Mouse (Mus musculus) CH12.LX (cell line): Measurements from ENCODE around the gene Otud1.

Experiments used
- CTCF ChIP-seq, 2 experiments: IDR thresholded peaks in 1 of 2; conservative IDR thresholded peaks in 1 of 2; 2 replicates each; pipeline ENCODE4 v1.5.1; 2011 to 2012; ENCODE audit warnings: low read depth in 2 of 2, low read length in 2 of 2, improper control_type of control experiment in 1 of 2, inconsistent platforms in 1 of 2, mild to moderate bottlenecking in 1 of 2, moderate library complexity in 1 of 2
- MAFK ChIP-seq: IDR thresholded peaks from 2 replicates; pipeline ENCODE4 v1.6.1; 2011; ENCODE audit warnings: low read length, improper control_type of control experiment; ENCODE audit not compliant: insufficient replicate concordance
- POLR2A ChIP-seq: IDR thresholded peaks from 2 replicates; pipeline ENCODE4 v1.6.1; 2011; ENCODE audit warnings: low read depth, mild to moderate bottlenecking, improper control_type of control experiment, low read length
- POLR2AphosphoS2 ChIP-seq: IDR thresholded peaks from 2 replicates; pipeline ENCODE4 v1.6.1; 2011; ENCODE audit warnings: low read depth, low read length, improper control_type of control experiment
- SIN3A ChIP-seq: IDR thresholded peaks from 2 replicates; pipeline ENCODE4 v1.6.1; 2012; ENCODE audit warnings: low read length, improper control_type of control experiment, inconsistent platforms
- ZC3H11A ChIP-seq: IDR thresholded peaks from 2 replicates; pipeline ENCODE4 v1.6.1; 2012; ENCODE audit warnings: low read depth, mild to moderate bottlenecking, inconsistent platforms, low read length, improper control_type of control experiment

GRCm38 (mm10) chr2:19660875-19661274, 3.3 kb downstream of the Otud1 start:
- no peak for TF ChIP-seq CTCF (conservative IDR thresholded peaks at IDR 0.05 in 1 of 2, IDR thresholded peaks at IDR 0.05 in 1 of 2; ENCODE audit: low read depth in 2 of 2, low read length in 2 of 2)
- TF ChIP-seq MAFK, result no peak
- no peak for TF ChIP-seq ZC3H11A
- TF ChIP-seq POLR2A, result no peak
- TF ChIP-seq SIN3A, result no peak
- TF ChIP-seq POLR2AphosphoS2, result no peak
